Mouse (Mus musculus) adrenal gland, adult 2 months (tissue): ENCODE measurements at regions not wholly inside any gene's neighbourhood (a gene's known extent, or its start where the extent isn't known, plus 50 kb on each side); places are given as distances from the start of the nearest gene placed in this dataset.

Source experiments
- DNase-seq: peaks from one replicate; pipeline ENCODE4 v3.0.0; 2021

DNA sequence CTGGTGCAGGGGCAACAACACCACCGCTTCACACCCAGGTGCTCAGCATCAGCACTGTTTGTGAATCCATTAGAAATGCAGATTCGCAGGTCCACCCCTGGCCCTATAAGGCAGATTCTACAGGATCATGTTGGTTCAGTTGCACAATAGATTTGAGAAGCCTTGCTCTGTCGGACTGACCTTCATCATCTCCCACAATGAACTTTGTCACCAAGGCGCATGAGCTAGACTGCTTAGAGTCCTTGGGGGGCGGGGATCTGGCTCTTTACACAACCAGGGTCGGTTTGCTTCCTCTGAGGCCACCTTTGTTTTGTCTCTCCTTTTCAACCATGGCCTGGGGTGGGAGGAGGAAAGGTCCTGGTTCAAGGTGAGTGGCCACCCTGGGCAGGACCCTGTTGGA lies 209.7 kb downstream of the Igsf11 start:
- peak; percentile 49 for DNase-seq

- no peak for DNase-seq
Measured at GRCm38 (mm10) chr16:39103360-39104095, 211.1 kb downstream of the Igsf11 start.

DNA sequence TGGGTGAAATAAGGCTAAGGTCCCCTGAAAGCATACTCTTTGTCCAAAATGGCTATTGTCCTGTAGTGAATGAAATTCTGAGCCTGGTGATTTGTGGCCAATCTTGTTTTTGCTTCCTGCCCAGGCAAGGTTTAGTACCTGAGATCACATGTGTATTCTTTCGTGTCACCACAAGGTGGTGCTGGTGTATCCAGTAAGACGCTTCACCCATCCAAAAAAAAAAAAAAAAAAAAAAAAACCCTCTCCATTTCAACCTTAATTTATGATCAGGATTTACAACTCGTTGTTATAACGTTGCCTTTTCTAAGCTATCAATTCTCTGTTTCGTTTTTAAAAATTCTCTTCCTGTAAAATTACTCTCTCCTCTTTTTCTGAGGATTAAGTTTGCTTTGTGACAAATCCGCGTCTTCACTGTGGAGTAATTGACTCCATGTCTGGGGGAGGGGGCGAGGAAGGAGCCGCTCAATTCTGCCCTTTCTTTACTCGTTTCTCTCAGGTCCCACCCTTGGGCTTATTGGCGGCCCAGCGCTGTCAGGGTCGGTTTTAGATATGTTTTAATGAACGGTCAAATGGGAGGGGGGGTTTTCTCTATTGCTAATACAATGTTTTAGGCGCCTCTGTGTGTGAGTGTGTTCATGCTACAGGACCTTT lies 217.0 kb downstream of the Igsf11 start:
- peak; percentile 33 for DNase-seq

- DNase-seq: no peak
Measured at GRCm38 (mm10) chr16:39110089-39110488, 217.6 kb downstream of the Igsf11 start.

- DNase-seq: no peak
Measured at GRCm38 (mm10) chr16:39118059-39118458, 225.6 kb downstream of the Igsf11 start.

GRCm38 (mm10) chr16:39119811-39120210 lies 227.3 kb downstream of the Igsf11 start:
- no peak for DNase-seq

DNA sequence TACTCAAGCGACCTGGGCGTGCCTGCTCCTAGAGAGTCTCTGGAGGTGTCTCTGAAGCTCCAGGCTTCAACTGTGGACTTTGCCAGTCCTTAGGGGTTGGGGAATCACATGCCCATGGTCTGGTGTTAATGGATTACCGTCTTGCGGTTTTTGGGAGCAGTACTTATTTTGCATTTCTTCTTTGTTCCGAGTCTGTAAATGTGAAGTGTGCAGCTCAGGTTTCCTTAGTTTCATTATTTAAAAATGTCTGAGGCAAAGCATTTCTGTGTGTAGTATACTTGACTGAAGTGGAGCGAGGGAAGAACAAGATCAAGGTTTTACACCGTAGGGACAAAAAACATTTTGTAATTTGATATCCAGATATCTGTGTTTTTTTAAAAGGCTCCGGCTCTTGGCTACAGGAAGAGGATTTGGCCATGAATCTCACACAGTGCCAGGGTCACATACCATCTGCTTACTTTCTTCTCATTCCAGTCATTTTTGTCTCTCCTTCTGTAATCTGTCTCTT lies 231.0 kb downstream of the Igsf11 start:
- DNase-seq: peak; percentile 19

DNA sequence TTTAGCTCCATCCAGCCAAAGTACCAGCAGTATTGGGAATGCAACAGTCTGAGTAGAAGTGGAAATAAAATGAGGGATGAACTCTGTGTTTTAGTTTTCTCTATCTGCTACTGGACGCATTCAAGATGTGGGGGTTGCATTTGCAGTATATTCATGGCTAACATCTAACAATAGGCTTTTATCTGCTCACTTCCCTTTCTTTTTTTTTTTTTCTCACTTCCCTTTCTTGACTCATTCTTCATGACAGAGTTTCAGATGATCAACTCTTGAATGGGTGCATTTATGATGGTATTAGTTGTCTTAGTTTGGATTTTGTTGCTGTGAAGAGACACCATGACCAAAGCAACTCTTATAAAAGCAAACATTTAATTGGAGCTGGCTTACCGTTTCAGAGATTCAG lies 240.0 kb downstream of the Igsf11 start:
- DNase-seq: no peak

DNA sequence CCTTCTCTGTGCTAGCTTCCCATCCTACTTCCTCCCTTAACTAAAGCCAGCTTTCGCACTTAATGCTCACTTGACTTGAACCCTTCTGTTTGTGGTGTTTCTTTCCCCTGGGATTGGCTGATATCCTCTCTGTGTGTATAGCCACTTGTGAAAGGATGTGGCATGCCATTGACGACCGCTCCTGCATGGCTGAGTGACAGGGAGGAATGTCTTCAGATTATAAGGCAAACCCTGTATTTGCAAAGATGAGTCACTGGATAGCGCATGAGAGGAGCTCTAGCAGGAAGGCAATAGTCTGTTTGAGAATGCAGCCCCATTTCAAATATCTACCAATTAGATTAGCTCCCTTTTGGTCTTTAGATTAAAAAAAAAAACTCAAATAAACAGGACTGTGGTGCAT lies 243.3 kb downstream of the Igsf11 start:
- no peak for DNase-seq

DNA sequence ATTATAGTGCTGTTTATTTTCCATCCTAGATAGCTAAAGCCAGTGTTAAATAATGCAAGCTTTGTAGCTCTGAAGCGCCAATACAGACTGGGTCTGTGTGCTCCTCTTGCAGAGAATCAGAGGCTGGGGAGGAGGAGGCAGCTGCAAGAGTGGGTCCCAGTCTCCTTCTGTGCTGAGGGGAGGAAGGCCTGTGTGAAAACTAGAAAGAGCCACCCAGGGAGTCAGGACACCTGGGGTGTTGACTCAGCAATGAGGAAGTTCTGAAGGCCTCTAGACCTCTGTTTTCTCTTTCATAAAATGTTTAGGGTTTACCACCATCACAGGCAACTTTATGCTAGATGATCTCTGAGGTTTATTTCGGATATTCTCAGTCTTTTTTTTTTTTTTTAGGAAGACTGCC lies 254.7 kb downstream of the Igsf11 start:
- no peak for DNase-seq

DNA sequence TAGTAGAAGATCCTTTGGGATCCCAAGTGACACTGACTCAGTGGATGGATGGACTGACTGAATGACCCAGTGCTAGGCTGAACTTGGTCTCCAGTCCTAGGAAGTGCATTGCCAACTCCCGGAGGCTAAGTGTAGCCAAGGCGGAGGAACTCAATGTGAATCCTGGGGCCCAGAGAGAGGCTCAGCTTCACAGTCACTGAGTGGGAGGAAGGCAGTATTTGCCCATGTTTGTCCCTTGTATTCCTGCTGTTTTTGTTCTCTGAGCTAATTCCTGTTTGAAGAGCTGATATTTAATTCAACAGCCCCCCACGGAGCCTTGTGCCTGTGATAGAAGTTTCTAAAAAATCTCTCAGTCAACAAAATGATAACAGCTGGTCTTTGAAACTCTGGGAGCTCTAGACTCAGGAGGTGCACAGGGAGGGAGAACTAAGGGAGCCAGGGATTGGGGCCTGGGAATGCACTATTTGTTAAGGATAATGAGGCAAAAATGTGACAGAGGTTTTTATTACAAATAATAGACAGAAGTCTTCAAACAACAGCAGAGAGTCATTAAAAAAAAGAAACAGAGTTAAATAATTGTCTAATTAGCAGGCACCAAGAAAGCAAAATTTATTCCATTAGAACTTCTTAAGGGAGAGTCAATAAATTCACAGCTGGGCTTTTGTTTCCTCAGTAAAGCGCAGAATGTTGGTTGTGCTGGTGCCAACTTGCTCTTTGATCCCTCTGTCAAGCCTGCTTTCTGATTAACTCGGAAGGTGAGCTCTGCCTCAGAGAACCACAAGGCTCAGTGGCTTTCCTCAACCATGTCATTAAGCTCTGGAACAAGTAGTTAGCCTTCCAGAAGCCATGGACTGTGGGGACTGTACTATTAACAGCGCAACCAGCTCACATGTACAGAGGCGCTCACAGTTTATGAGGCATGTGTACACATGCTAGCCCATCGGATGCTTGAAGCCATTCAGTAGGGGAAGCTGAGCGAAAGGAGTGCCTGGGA lies 259.2 kb downstream of the Igsf11 start:
- no peak for DNase-seq

DNA sequence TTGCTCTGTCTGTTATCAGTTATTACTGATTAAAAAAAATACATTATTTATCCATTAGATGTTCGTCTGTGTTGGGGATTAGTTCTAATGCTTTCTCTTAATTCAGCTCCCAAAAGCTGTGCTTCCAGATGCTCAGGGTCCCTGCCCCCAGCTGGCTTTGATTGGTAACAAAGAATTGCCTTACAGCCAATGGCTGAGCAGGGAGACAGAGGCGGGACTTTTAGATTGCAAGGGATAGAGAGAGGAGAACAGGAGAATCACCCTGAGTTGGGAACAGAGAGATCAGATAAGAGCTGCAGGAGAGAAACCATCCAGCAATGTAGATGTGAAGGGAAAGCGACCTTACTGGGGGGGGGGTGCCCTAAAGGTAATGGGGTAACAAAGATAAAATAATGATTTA lies 266.4 kb downstream of the Igsf11 start:
- no peak for DNase-seq

DNA sequence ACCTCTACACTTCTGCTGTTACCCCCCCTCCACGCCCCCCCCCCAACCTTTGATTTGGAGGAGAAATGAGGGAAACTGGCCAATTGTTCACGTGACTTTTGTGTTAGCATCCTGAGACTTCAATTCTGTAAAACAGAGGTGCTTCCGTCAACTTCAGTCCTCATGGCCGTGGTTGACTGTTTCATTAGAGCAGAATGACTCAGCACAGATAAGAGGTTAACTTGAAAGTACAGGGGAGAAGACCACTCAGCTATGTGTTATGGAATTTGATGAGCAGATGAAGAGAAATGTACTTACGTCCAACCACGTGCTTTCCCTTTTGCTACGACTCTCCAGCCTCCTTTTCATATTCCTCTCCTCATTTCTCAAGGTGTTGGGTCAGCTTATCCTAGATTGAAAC lies 267.3 kb downstream of the Igsf11 start:
- peak; percentile 31 for DNase-seq

GRCm38 (mm10) chr16:39162684-39163083 lies 270.2 kb downstream of the Igsf11 start:
- no peak for DNase-seq

DNA sequence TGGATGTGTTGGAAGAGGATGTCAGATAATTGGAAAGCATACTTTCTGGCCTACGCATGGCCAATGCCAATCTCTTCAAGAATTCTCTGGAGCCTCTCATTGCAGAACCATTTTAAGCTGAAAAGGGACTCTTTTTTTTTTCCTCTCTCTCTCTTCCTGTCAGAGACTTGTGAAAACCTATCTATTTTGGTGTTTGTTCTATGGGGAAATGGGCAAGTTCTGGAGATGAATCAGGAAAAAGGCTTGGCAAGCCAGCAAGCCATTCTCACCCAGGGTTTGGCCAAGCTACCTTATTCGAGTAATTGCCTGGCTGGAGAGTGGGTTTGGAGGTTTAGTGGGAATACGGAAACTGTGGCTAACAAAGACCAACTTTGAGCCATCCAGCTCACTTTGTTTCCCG lies 299.4 kb downstream of the Igsf11 start:
- no peak for DNase-seq

DNA sequence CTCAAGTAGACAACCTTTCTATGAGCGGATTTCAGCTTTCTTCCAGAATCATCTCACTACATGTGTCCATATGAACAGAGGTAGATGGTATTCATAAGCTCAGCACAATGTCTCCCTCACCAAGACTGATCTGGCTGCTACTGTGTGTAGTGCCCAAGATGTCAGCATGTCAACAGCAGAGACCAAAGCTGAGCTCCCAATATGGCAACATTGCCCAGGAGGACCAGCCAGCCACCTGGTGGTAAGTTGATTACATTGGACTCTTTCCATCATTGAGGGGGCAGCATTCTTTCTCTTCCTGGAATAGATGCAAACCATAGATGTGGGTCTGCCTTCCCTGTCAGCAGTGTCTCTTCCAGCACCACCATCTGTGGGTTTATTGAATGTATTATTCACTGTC lies 303.0 kb downstream of the Igsf11 start:
- no peak for DNase-seq

- DNase-seq: no peak
Measured at GRCm38 (mm10) chr16:39196896-39197295, 304.4 kb downstream of the Igsf11 start.

- no peak for DNase-seq
Measured at GRCm38 (mm10) chr16:39223551-39223950, 331.1 kb downstream of the Igsf11 start.

DNA sequence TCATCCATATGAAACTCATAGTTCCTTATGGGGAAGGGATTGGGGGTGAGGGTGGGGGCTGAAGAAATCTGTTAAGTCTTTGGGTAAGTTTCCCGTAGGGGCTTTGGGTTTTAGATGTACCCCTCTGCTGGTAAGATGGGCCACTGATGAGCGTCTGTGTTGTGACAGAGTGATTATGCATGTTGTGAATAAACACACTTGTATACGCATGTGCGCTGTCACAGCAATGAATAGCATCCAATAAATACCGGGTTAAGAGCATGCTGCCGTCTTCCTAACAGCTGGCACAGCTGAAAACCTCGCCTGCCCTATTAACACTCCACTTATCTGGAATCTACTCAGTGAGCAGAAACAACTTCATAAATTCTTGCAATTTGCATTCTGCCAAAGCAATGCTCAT lies 337.0 kb downstream of the Igsf11 start:
- no peak for DNase-seq

DNA sequence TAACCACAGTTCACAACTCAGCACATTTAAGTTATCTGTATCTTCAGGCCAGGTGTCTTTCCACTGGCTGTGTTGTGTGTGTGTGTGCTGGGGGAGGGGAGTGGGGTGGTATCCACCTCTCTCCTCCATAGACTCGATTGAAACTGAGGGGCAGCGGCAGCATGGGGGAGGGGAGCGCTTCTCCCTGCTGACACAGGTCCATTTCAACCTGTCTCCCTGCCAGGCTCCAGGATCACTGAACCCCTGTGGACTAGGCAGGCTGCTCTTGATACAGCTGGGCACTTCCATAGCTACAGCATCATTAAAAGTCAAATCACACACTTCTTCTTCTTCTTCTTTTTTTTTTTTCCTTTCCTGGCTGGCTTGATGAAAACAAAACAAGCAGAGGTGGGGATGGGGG lies 338.0 kb downstream of the Igsf11 start:
- DNase-seq: no peak

DNA sequence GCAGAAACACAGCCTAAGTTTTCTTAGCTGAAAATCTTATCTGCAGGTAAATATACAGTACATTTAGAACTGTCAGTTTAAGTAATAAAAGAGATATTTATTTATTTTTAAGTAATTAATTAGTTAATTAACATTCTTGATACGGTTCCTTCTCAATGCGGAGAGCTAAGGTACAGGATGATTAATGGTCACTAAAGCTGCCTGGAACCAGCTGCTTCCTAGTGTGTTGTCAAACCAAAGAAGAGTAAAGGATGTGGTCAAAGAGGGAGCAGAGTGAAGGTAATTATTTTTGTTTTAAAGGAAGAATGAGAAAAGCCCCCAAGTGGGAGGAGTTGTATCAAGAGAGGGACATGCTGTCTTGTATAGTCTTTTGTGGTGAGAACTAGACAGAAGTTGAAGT lies 341.8 kb downstream of the Igsf11 start:
- no peak for DNase-seq

DNA sequence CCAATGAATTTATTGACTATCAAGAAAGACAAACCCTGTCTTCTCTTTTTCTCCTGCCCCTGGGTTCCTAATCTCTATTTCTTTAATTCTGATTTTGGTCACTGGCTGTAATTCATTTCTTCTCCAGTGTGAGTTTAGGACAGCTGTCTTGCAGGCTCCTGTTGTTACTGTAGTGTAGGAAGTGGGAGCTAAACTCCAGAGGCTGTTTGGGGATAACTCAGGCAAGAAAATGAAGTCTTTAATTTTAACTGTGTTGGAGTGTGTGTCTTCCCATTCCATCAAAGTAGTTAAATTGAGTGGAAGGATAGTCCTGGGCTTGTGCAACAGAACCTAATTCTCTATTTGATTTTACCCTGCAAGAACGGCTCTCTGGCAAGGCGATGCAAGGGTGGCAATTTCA lies 381.0 kb downstream of the Igsf11 start:
- DNase-seq: no peak

DNA sequence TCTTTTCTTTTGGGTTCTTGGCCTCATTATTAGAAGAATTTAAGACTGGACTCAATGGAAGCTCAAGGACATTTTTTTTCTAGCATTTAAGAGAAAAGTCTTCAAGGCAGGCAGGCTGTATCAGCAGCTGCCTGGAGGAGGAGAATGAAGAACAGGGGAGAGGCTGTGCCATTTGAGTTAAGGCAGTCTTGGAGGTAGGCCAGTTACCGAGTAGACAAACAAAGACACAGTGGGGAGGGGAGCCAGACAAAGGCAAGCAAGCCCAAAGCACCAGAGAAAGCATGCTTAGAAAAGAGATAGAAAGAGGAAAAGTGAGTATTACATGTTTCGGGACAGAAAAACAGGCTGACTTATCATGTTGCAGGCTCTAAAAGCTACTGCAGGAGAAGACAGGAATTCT lies 392.0 kb downstream of the Igsf11 start:
- no peak for DNase-seq
